Mouse (Mus musculus): ENCODE results near the gene Tsr2.

Tsr2 gene

GRCm38 (mm10) chrX:151046321-151046720 lies 50.0 kb downstream of the Tsr2 start:
- peak; percentile 51 to 57 for DNase-seq

- DNase-seq = no peak
These were observed 50.5 kb downstream of the Tsr2 start, which contains the start of gene Fgd1 for GRCm38 (mm10) chrX:151045850-151046249. Fgd1 (plus strand) TSS chrX:151046150.

GRCm38 (mm10) chrX:151041223-151041622 lies 55.1 kb downstream of the Tsr2 start:
- DNase-seq = no peak

Data from cerebellum, postnatal 10 days (tissue).